Mouse (Mus musculus) megakaryocyte, embryonic 14.5 days (primary cell): ENCODE data around the gene Ski.

Experiments
- FLI1 ChIP-seq: IDR thresholded peaks from 2 replicates; pipeline ENCODE4 v1.6.1; 2012; ENCODE audit warnings: low read length, inconsistent platforms, mixed read lengths
- GATA1 ChIP-seq: IDR thresholded peaks from 3 replicates; pipeline ENCODE4 v1.6.1; 2012; ENCODE audit warnings: mixed read lengths, low read length, inconsistent platforms, borderline replicate concordance

- TF ChIP-seq FLI1 (no peak; the same call in 1 of the 2 replicates), GATA1 (no peak)
Measured at GRCm38 (mm10) chr4:155223594-155224528, 1.5 kb upstream of the Ski start.
